Mouse (Mus musculus): Measurements from ENCODE around the gene Muc3.

DNA sequence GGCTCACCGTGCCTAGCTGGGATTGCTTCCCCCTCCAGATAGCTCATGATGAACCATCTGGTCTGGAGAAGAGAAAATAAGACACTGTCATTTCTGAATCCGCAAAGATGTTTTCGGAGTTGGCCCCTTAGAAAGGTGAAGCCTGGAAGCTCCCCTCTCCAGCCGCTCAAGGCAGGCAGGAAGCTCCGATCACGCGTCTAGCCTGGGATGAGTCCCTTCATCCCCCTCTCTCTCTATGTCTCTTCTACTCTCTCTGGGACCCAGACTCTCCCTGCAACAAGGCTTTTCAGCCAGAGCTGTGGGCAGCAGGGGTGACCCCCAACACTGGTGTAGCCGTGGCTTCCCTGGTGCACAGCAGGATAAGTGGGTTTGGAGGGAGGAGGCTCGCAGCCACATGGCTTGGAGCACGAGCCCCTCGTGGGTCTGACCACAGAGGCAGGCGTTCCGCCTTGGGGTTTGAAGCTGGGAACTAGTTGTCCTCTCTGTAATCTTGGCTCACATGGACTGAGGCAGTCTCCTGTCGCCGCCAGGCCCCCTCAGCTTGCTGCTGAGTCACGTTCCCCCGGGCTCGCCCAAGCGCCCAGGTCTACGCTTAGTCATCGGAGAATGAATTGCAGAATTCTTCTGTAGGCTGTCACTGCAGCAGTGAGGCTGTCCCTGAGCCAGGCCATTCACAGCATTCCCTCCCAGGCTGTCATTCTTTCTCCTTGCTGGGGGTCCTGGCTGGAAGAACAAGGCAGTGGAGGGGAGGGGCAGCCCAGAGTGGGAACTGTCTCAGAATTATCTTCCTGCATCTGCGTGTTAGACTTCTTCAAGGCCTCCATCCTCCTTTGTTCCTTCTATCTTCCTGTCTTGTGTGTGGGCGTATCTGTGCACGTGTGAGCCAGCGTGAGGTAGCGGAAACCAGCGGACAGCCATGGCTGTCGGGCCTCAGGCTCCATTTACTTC is 46.3 kb downstream of the Muc3 start:
- TF ChIP-seq CTCF (IDR thresholded peaks at IDR 0.05; ENCODE audit: extremely low read depth, insufficient read depth, low read length) (no peak), POLR2A (IDR thresholded peaks at IDR 0.05; ENCODE audit: extremely low read depth, insufficient read depth, low read length) (no peak)
